Mouse (Mus musculus): ENCODE results near the gene Atg3. TPM values are rescaled to one million over a fixed set of nuclear protein-coding genes. Genes with fewer than 3 reads are reported as not detected.

The Atg3 gene
- polyA plus RNA-seq, 1 experiment from 2014 or later, result 38.8 TPM

DNA sequence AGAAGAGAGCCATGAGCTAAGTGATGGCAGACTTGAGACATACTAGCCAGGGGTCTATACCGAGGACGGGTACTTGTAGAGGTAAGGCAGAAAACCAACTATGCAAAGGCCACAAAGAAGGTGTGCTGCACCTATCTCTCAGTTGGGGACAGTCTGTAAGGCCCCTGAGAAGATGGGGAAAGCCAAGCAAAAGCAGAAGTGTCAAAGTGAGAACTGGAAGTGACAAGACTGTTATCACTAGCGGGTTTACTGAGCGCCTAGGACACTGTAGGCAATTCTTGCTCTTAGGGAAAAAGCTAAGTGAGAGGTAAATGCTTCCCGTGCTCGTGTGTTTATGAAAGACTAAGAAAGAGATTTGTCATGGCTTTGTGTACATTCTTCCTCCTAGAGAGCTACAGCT, 13.5 kb upstream of the Atg3 start:
- H3K27me3 ChIP-seq (ENCODE audit: control insufficient read depth, insufficient read depth, low read length), result no peaks in the 10 kb centered on the region
- no peak overlapping the region for H3K27ac ChIP-seq (replicated peaks)
- H3K9me3 ChIP-seq (ENCODE audit: control insufficient read depth, low read length), result no peaks in the 10 kb centered on the region
- no peak for DNase-seq (ENCODE audit: low spot score)
- no peaks in the 10 kb centered on the region for H3K4me1 ChIP-seq (replicated peaks; ENCODE audit: control insufficient read depth, insufficient read depth)
- no peak overlapping the region for H3K9ac ChIP-seq (ENCODE audit: low read length)
- H3K4me3 ChIP-seq (ENCODE audit: low read depth, low read length), result no peak overlapping the region
- TF ChIP-seq EP300 (optimal IDR thresholded peaks at IDR 0.05), result no peak
- no peak for TF ChIP-seq CTCF (IDR thresholded peaks at IDR 0.05; ENCODE audit: low read depth)
- H3K4me2 ChIP-seq (replicated peaks; ENCODE audit: low read depth), result no peak overlapping the region
- ATAC-seq (ENCODE audit: low FRiP score, low TSS enrichment), result no peak
- 58% methylated on average over 6 of the region's 6 CpGs for WGBS
- H3K36me3 ChIP-seq (ENCODE audit: control insufficient read depth, insufficient read depth, low read length), result peaks cover 19% of the 10 kb centered on the region

DNA sequence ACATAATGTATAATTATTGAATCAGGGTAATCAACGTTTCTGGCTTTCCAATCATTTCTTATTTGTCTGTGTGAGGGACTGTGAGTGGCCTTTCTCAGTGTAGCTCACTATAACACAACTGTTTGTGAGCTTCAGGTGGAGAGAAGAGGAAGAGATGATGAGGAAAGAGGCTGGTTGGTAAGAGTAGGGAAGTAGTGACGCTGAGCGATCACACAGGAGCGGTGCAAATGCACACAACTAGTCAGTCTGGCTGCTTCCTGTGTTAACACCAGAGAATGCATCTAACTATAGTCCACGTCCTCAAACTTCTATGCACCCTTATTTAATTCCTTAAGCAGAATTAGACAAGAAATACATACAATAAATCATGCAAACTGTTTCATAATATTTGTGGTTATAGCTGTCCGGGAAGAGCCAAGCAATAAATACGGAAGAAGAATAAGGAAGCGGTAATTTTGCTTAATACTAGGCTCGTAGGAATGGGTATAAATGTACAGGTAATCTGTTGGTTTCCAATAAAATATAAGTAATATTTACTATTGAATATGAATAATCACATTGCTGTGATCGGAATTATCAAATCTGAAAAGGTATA, 10.0 kb upstream of the Atg3 start:
- 89% methylated on average over 10 of the region's 10 CpGs for WGBS

DNA sequence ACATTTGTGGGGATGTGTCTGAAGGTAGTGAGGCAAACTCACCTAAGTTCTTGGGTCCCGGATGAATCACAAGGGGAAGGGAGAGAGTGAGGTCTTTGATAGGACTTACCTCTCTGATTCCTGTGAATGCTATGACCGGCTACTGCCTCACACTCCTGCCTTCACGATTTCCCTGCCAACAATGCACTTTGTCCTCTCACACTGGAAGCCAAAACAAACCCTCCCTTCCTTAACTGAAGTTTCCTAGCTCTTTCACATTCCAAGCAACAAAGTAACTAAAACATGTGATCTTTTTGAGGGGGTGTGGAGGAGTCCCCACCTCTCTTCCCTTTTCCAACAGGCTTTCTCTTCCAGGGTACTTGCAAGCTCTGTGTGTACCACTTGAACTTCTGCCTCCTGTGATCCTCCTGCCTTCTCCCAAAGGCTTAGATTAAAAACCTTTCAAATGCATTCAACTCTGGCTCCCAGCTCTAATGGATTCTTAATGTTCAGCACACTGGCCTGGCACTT, 3.8 kb upstream of the Atg3 start:
- WGBS, result 68% methylated on average over 3 of the region's 3 CpGs
- ATAC-seq (ENCODE audit: low FRiP score, low TSS enrichment) (no peak), DNase-seq (ENCODE audit: low spot score) (peak; percentile 21)
- Histone ChIP-seq H3K4me3 (ENCODE audit: low read depth, low read length) (no peak overlapping the region), H3K27ac (replicated peaks) (no peak overlapping the region), H3K9me3 (ENCODE audit: control insufficient read depth, low read length) (no peaks in the 10 kb centered on the region), H3K36me3 (ENCODE audit: control insufficient read depth, insufficient read depth, low read length) (no peaks in the 10 kb centered on the region), H3K27me3 (ENCODE audit: control insufficient read depth, insufficient read depth, low read length) (no peaks in the 10 kb centered on the region), H3K9ac (ENCODE audit: low read length) (no peak overlapping the region), H3K4me2 (replicated peaks; ENCODE audit: low read depth) (no peak overlapping the region), H3K4me1 (replicated peaks; ENCODE audit: control insufficient read depth, insufficient read depth) (no peaks in the 10 kb centered on the region)
- TF ChIP-seq EP300 (optimal IDR thresholded peaks at IDR 0.05), result no peak
- no peak for TF ChIP-seq CTCF (IDR thresholded peaks at IDR 0.05; ENCODE audit: low read depth)

More for the DNA sequence above, 10.0 kb upstream of the Atg3 start:
- TF ChIP-seq EP300 (optimal IDR thresholded peaks at IDR 0.05), result no peak
- no peaks in the 10 kb centered on the region for H3K4me1 ChIP-seq (replicated peaks; ENCODE audit: control insufficient read depth, insufficient read depth)
- ATAC-seq (ENCODE audit: low FRiP score, low TSS enrichment) (no peak), DNase-seq (ENCODE audit: low spot score) (no peak)
- H3K4me3 ChIP-seq (ENCODE audit: low read depth, low read length), result no peak overlapping the region
- no peaks in the 10 kb centered on the region for H3K27me3 ChIP-seq (ENCODE audit: control insufficient read depth, insufficient read depth, low read length)
- H3K9ac ChIP-seq (ENCODE audit: low read length), result no peak overlapping the region
- no peak overlapping the region for H3K27ac ChIP-seq (replicated peaks)
- no peak overlapping the region for H3K4me2 ChIP-seq (replicated peaks; ENCODE audit: low read depth)
- no peaks in the 10 kb centered on the region for H3K9me3 ChIP-seq (ENCODE audit: control insufficient read depth, low read length)
- peaks cover 14% of the 10 kb centered on the region for H3K36me3 ChIP-seq (ENCODE audit: control insufficient read depth, insufficient read depth, low read length)

DNA sequence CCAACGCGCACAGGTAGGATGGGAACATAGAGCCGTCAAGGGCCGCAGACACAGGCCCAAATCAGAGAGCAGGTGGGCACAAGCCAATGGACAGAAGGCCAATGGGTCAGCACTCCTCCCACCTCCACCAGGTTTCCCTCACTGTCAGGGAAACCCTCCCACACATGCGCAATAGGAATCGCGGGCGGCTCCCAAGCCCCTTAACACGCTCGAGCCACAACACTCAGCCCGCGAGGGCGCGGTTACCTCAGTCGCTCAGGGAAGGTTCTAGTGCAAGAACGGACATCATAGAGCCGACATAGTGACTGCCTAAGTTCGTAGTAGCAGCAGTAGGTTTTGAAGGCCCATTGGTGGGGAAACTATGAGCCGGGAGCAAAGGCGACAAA, 456 bp upstream of the Atg3 start:
- H3K9me3 ChIP-seq (ENCODE audit: control insufficient read depth, low read length), result no peaks in the 10 kb centered on the region
- no peaks in the 10 kb centered on the region for H3K4me1 ChIP-seq (replicated peaks; ENCODE audit: control insufficient read depth, insufficient read depth)
- peak overlapping the region; percentile 97 for H3K27ac ChIP-seq (replicated peaks)
- ATAC-seq (ENCODE audit: low FRiP score, low TSS enrichment), result peak; percentile 78
- H3K27me3 ChIP-seq (ENCODE audit: control insufficient read depth, insufficient read depth, low read length), result no peaks in the 10 kb centered on the region
- DNase-seq (ENCODE audit: low spot score), result peak; percentile 77
- TF ChIP-seq EP300 (optimal IDR thresholded peaks at IDR 0.05), result no peak
- TF ChIP-seq CTCF (IDR thresholded peaks at IDR 0.05; ENCODE audit: low read depth), result no peak
- under 1% methylated on average over 20 of the region's 20 CpGs for WGBS
- H3K4me2 ChIP-seq (replicated peaks; ENCODE audit: low read depth), result peak overlapping the region; percentile 82
- peak overlapping the region; percentile 87 for H3K4me3 ChIP-seq (ENCODE audit: low read depth, low read length)
- no peaks in the 10 kb centered on the region for H3K36me3 ChIP-seq (ENCODE audit: control insufficient read depth, insufficient read depth, low read length)
- peak overlapping the region; percentile 92 for H3K9ac ChIP-seq (ENCODE audit: low read length)

DNA sequence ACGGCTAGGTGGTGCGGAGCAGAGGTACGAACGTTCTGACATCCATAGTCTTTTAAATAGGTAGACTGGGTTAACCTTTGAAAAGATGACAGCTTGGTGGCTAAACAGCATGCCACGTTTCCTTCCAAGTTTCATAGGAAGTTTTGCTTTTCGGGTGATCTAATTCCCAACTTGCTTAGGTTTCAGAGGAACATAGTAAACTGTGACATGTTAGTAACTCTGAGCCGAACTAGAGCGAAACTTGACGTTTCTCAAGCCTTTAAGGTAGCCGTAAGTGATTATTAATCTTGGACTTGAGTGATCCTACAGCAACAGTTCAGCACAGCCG, 768 bp downstream of the Atg3 start:
- H3K27ac ChIP-seq (replicated peaks), result peak overlapping the region; percentile 97
- peak overlapping the region; percentile 82 for H3K4me2 ChIP-seq (replicated peaks; ENCODE audit: low read depth)
- H3K9me3 ChIP-seq (ENCODE audit: control insufficient read depth, low read length), result no peaks in the 10 kb centered on the region
- H3K36me3 ChIP-seq (ENCODE audit: control insufficient read depth, insufficient read depth, low read length), result no peaks in the 10 kb centered on the region
- no peak for TF ChIP-seq EP300 (optimal IDR thresholded peaks at IDR 0.05)
- no peak for TF ChIP-seq CTCF (IDR thresholded peaks at IDR 0.05; ENCODE audit: low read depth)
- WGBS, result under 1% methylated on average over 11 of the region's 11 CpGs
- H3K4me3 ChIP-seq (ENCODE audit: low read depth, low read length), result peak overlapping the region; percentile 87
- H3K9ac ChIP-seq (ENCODE audit: low read length), result peak overlapping the region; percentile 92
- H3K4me1 ChIP-seq (replicated peaks; ENCODE audit: control insufficient read depth, insufficient read depth), result no peaks in the 10 kb centered on the region
- H3K27me3 ChIP-seq (ENCODE audit: control insufficient read depth, insufficient read depth, low read length), result no peaks in the 10 kb centered on the region
- ATAC-seq (ENCODE audit: low FRiP score, low TSS enrichment), result no peak
- no peak for DNase-seq (ENCODE audit: low spot score)

DNA sequence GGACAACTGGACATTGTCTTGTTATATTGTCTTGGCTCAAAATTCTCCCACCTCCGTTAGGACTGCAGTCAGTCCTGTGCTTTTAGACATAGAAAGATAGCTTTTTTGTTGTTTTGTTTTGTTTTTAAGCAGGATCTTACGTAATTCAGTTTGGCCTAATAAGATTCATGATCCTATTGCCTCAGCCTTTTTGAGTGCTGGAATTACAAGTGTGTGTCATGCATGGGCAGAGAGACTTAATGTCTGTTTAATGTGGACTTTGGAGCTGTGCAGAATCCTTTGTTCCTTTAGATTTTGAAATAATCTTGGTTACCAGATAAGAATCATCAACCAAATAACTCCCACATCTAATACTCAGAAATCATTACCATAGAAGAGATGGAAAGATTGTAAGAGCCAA, 20.0 kb downstream of the Atg3 start:
- H3K36me3 ChIP-seq (ENCODE audit: control insufficient read depth, insufficient read depth, low read length), result peaks cover 6% of the 10 kb centered on the region
- 78% methylated on average over 2 of the region's 2 CpGs for WGBS
- no peaks in the 10 kb centered on the region for H3K27me3 ChIP-seq (ENCODE audit: control insufficient read depth, insufficient read depth, low read length)
- no peak overlapping the region for H3K4me3 ChIP-seq (ENCODE audit: low read depth, low read length)
- no peaks in the 10 kb centered on the region for H3K4me1 ChIP-seq (replicated peaks; ENCODE audit: control insufficient read depth, insufficient read depth)
- H3K4me2 ChIP-seq (replicated peaks; ENCODE audit: low read depth), result no peak overlapping the region
- H3K9me3 ChIP-seq (ENCODE audit: control insufficient read depth, low read length), result no peaks in the 10 kb centered on the region
- TF ChIP-seq CTCF (IDR thresholded peaks at IDR 0.05; ENCODE audit: low read depth) (no peak), EP300 (optimal IDR thresholded peaks at IDR 0.05) (no peak)
- H3K9ac ChIP-seq (ENCODE audit: low read length), result no peak overlapping the region
- ATAC-seq (ENCODE audit: low FRiP score, low TSS enrichment) (no peak), DNase-seq (ENCODE audit: low spot score) (no peak)
- H3K27ac ChIP-seq (replicated peaks), result no peak overlapping the region

All from stomach, postnatal 0 days (tissue).